Mouse (Mus musculus): ENCODE results near the gene Tmem139. TPM values are rescaled to one million over a fixed set of nuclear protein-coding genes. Genes with fewer than 3 reads are reported as not detected.

Gene Tmem139
- polyA plus RNA-seq, 1 experiment from 2014 or later, result not detected

DNA sequence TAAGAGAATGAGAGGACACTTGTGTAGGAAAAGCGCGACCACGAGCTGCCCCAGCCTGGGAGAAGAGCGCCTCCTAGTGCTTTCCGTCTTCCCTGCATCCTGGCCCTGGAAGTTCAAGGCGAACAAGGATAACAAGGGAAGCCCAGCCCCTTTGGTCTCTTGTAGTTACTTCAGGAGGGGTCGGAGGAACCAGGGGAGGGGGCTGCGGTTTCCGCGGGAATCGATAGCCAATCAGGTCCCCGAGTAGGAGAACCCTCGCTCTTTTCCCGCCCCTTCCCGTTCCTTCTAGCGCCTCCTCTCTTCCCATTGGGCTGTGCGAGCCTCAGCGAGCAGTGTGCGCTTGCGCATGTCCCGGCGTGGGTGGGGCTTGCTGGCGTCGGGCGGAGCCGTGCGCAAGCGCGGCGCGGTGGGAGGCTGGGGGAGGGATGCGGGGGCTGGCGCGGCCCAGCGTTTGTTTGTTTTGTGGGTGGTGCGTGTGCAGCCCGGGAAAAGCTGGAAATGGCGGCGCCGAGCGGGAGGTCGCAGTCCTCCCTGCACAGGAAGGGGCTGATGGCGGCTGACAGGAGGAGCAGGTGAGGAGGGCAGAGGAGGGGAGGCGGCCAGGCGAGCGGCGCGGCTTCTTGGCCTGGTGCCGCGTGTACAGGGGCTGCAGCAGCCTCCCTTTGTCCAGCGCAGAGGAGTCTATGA, 3.0 kb downstream of the Tmem139 start, which contains the start of gene Casp2:
Gene Casp2, plus strand, starts transcription at position 360 of the 687 bp plus-strand sequence.
- peak within 1 kb of the TSS; percentile 83 for H3K27ac ChIP-seq (ENCODE audit: low read length)

GRCm38 (mm10) chr6:42265391-42266330, 3.9 kb downstream of the Tmem139 start:
- Histone ChIP-seq H3K9me3 (replicated peaks; ENCODE audit: control insufficient read depth, low read length, poor library complexity, severe bottlenecking) (no peaks in the 10 kb centered on the region), H3K36me3 (ENCODE audit: control insufficient read depth, insufficient read depth, low read length) (peaks cover 19% of the 10 kb centered on the region), H3K27ac (ENCODE audit: low read length) (peak overlapping the region; percentile 83), H3K4me3 (ENCODE audit: low read depth, low read length) (peak overlapping the region; percentile 63), H3K4me2 (ENCODE audit: low read length) (peak overlapping the region; percentile 60), H3K9ac (ENCODE audit: low read depth, low read length) (peak overlapping the region; percentile 79), H3K27me3 (ENCODE audit: control insufficient read depth, insufficient read depth, low read depth, low read length) (peaks cover 3% of the 10 kb centered on the region; the same call in 1 of the 2 replicates), H3K4me1 (ENCODE audit: control insufficient read depth, insufficient read depth, low read length) (peaks cover 11% of the 10 kb centered on the region)
- 0% methylated on average over 21 of the region's 21 CpGs for WGBS
- peak; percentile 6 for ATAC-seq

More for the DNA sequence above, 3.0 kb downstream of the Tmem139 start, which contains the start of gene Casp2:
- Histone ChIP-seq H3K36me3 (ENCODE audit: control insufficient read depth, insufficient read depth, low read length) (peaks cover 13% of the 10 kb centered on the region), H3K4me2 (ENCODE audit: low read length) (peak within 1 kb of the TSS; percentile 60), H3K9ac (ENCODE audit: low read depth, low read length) (peak within 1 kb of the TSS; percentile 79), H3K4me3 (ENCODE audit: low read depth, low read length) (peak within 1 kb of the TSS; percentile 63), H3K27me3 (ENCODE audit: control insufficient read depth, insufficient read depth, low read depth, low read length) (peaks cover 3% of the 10 kb centered on the region; the same call in 1 of the 2 replicates), H3K4me1 (ENCODE audit: control insufficient read depth, insufficient read depth, low read length) (peaks cover 11% of the 10 kb centered on the region), H3K9me3 (replicated peaks; ENCODE audit: control insufficient read depth, low read length, poor library complexity, severe bottlenecking) (no peaks in the 10 kb centered on the region)
- under 1% methylated on average over 51 of the region's 51 CpGs for WGBS
- peak; percentile 99 for ATAC-seq

DNA sequence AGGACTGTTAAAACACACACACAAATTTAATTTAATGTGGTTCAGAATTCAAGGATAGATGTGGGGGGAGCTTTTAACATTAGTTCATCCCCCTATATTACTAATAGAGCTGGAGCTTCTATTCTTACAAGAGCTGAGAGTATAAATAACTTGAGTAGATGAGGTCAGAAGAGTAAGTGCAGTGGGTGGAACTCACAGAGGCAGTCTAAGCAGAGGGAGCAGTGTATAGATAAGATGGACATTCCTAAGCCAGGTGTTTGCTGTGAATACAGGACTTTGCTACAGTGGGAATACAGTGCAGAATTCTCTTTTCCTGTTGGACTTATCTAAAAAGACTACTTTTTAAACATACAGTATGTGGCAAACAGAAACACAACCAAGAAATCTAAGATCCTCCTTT, 9.0 kb downstream of the Tmem139 start:
- no peak for ATAC-seq
- Histone ChIP-seq H3K4me3 (ENCODE audit: low read depth, low read length) (no peak overlapping the region), H3K27ac (ENCODE audit: low read length) (no peak overlapping the region), H3K9me3 (replicated peaks; ENCODE audit: control insufficient read depth, low read length, poor library complexity, severe bottlenecking) (no peaks in the 10 kb centered on the region), H3K9ac (ENCODE audit: low read depth, low read length) (no peak overlapping the region), H3K4me1 (ENCODE audit: control insufficient read depth, insufficient read depth, low read length) (peaks cover 8% of the 10 kb centered on the region), H3K27me3 (ENCODE audit: control insufficient read depth, insufficient read depth, low read depth, low read length) (no peaks in the 10 kb centered on the region), H3K4me2 (ENCODE audit: low read length) (no peak overlapping the region), H3K36me3 (ENCODE audit: control insufficient read depth, insufficient read depth, low read length) (peaks cover 30% of the 10 kb centered on the region)

- H3K27ac ChIP-seq (ENCODE audit: low read length), result no peak overlapping the region
- no peak overlapping the region for H3K4me3 ChIP-seq (ENCODE audit: low read depth, low read length)
- no peak overlapping the region for H3K4me2 ChIP-seq (ENCODE audit: low read length)
- 61% methylated on average over 2 of the region's 2 CpGs for WGBS
- no peak for ATAC-seq
- no peaks in the 10 kb centered on the region for H3K9me3 ChIP-seq (replicated peaks; ENCODE audit: control insufficient read depth, low read length, poor library complexity, severe bottlenecking)
- no peaks in the 10 kb centered on the region for H3K27me3 ChIP-seq (ENCODE audit: control insufficient read depth, insufficient read depth, low read depth, low read length)
- H3K36me3 ChIP-seq (ENCODE audit: control insufficient read depth, insufficient read depth, low read length), result peaks cover 52% of the 10 kb centered on the region
- H3K4me1 ChIP-seq (ENCODE audit: control insufficient read depth, insufficient read depth, low read length), result no peaks in the 10 kb centered on the region
- H3K9ac ChIP-seq (ENCODE audit: low read depth, low read length), result no peak overlapping the region
These were observed 14.4 kb downstream of the Tmem139 start for GRCm38 (mm10) chr6:42276151-42276550.

GRCm38 (mm10) chr6:42282865-42283528, 21.2 kb downstream of the Tmem139 start:
- Histone ChIP-seq H3K4me2 (ENCODE audit: low read length) (no peak overlapping the region), H3K9me3 (replicated peaks; ENCODE audit: control insufficient read depth, low read length, poor library complexity, severe bottlenecking) (no peaks in the 10 kb centered on the region), H3K27me3 (ENCODE audit: control insufficient read depth, insufficient read depth, low read depth, low read length) (no peaks in the 10 kb centered on the region), H3K9ac (ENCODE audit: low read depth, low read length) (no peak overlapping the region), H3K4me1 (ENCODE audit: control insufficient read depth, insufficient read depth, low read length) (no peaks in the 10 kb centered on the region), H3K36me3 (ENCODE audit: control insufficient read depth, insufficient read depth, low read length) (peaks cover 50% of the 10 kb centered on the region), H3K4me3 (ENCODE audit: low read depth, low read length) (no peak overlapping the region), H3K27ac (ENCODE audit: low read length) (no peak overlapping the region)
- no peak; the same call in 1 of the 2 replicates for ATAC-seq
- 80% methylated on average over 5 of the region's 5 CpGs for WGBS

DNA sequence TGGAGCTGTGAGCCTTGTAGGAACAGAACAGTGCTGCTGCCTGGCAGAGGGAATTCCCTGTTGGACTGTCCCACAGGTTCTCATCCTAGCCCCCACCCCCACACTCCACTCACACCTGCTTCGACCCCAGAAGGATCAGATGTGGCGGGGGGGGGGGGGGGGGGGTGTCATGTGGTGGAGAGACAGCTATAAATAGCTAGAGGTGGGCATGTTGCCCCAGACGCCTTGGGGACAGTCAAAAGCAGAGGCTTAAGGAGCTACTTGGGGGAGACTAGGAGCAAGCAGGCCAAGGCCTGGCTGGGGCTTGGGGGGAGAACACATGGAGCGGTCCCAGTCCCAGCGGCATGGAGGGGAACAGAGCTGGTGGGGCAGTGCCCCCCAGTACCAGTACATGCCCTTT, 24.7 kb downstream of the Tmem139 start, which contains the start of gene Clcn1:
Gene Clcn1, plus strand, starts transcription at position 238 of the 400 bp plus-strand sequence.
- Histone ChIP-seq H3K4me3 (ENCODE audit: low read depth, low read length) (no peak within 1 kb of the TSS), H3K9ac (ENCODE audit: low read depth, low read length) (no peak within 1 kb of the TSS), H3K4me1 (ENCODE audit: control insufficient read depth, insufficient read depth, low read length) (no peaks in the 10 kb centered on the region), H3K4me2 (ENCODE audit: low read length) (no peak within 1 kb of the TSS), H3K36me3 (ENCODE audit: control insufficient read depth, insufficient read depth, low read length) (peaks cover 40% of the 10 kb centered on the region), H3K9me3 (replicated peaks; ENCODE audit: control insufficient read depth, low read length, poor library complexity, severe bottlenecking) (no peaks in the 10 kb centered on the region), H3K27ac (ENCODE audit: low read length) (no peak within 1 kb of the TSS), H3K27me3 (ENCODE audit: control insufficient read depth, insufficient read depth, low read depth, low read length) (no peaks in the 10 kb centered on the region)
- WGBS, result 70% methylated on average over 4 of the region's 5 CpGs
- peak; percentile 69; the same call in 1 of the 2 replicates for ATAC-seq

GRCm38 (mm10) chr6:42287562-42287961, 25.8 kb downstream of the Tmem139 start:
- H3K27me3 ChIP-seq (ENCODE audit: control insufficient read depth, insufficient read depth, low read depth, low read length), result no peaks in the 10 kb centered on the region
- H3K4me1 ChIP-seq (ENCODE audit: control insufficient read depth, insufficient read depth, low read length), result no peaks in the 10 kb centered on the region
- peaks cover 30% of the 10 kb centered on the region for H3K36me3 ChIP-seq (ENCODE audit: control insufficient read depth, insufficient read depth, low read length)
- no peak overlapping the region for H3K4me2 ChIP-seq (ENCODE audit: low read length)
- H3K4me3 ChIP-seq (ENCODE audit: low read depth, low read length), result no peak overlapping the region
- no peak overlapping the region for H3K27ac ChIP-seq (ENCODE audit: low read length)
- ATAC-seq, result no peak
- H3K9ac ChIP-seq (ENCODE audit: low read depth, low read length), result no peak overlapping the region
- no peaks in the 10 kb centered on the region for H3K9me3 ChIP-seq (replicated peaks; ENCODE audit: control insufficient read depth, low read length, poor library complexity, severe bottlenecking)

DNA sequence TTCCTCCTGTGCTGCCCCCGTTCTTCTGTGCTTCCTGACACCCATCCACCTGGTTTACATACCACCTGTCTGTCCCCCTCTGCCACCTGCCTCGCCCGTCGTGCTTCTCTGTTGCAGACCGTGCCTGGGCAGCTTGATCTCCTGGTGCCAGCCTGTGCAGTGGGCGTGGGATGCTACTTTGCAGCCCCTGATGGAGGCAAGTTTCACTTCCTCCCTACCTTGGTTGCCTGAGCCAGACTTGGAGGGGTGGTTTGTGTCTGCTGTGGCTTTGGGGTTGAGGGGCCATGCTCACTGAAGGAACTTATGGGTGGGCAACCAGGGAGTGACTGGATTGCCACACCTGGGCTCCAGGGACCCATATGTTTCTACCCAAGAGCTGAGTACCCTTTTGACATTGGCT, 31.6 kb downstream of the Tmem139 start:
- Histone ChIP-seq H3K4me3 (ENCODE audit: low read depth, low read length) (no peak overlapping the region), H3K9me3 (replicated peaks; ENCODE audit: control insufficient read depth, low read length, poor library complexity, severe bottlenecking) (no peaks in the 10 kb centered on the region), H3K27me3 (ENCODE audit: control insufficient read depth, insufficient read depth, low read depth, low read length) (no peaks in the 10 kb centered on the region), H3K4me2 (ENCODE audit: low read length) (no peak overlapping the region), H3K36me3 (ENCODE audit: control insufficient read depth, insufficient read depth, low read length) (peaks cover 17% of the 10 kb centered on the region; the same call in 1 of the 2 replicates), H3K27ac (ENCODE audit: low read length) (no peak overlapping the region), H3K9ac (ENCODE audit: low read depth, low read length) (no peak overlapping the region), H3K4me1 (ENCODE audit: control insufficient read depth, insufficient read depth, low read length) (no peaks in the 10 kb centered on the region)
- WGBS, result 93% methylated on average over 6 of the region's 6 CpGs
- ATAC-seq, result no peak

Measured in midbrain, embryonic 16.5 days (tissue).